Mouse (Mus musculus) gastrocnemius, postnatal 10 days (tissue): ENCODE data around the gene Lect2. TPM values are rescaled to one million over a fixed set of nuclear protein-coding genes. Genes with fewer than 3 reads are reported as not detected.

Experiments used
- DNase-seq: peaks from one replicate; pipeline ENCODE4 v3.0.0; 2021; ENCODE audit warnings: mixed read lengths
- total RNA-seq, 2 experiments: library from RNA; stranded (reverse); gene quantifications; 2 replicates each; pipeline ENCODE4 v1.2.3; 2021

The Lect2 gene
- total RNA-seq, 2 experiments from 2014 or later, result not detected

DNA sequence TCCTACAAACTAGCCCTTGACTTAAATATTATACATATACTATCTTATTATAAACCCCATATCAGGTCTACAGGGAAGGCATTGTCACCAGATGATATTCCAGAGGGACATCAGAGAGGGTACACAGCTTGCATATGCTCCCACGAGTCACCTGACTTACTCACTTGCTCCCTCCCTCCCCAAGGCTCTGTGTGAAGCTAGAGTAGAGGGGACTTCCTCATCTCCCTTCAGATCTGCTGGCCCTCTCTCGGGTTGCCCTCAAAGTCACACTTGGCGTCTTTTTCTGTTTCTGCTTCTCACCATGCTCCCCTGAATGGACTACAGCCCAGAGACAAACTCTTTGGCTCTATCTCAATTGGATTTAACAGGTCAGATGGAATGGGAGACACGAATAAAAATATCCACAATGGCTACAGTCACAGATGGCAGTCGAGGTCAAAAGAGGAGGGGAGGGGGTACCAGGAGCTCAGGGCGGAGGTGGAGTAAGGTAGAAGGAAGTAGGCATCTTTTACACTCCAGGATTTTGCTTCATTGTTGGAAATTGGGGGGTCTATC lies 46.4 kb downstream of the Lect2 start:
- no peak for DNase-seq

GRCm38 (mm10) chr13:56500636-56501035 lies 47.7 kb downstream of the Lect2 start:
- no peak for DNase-seq

DNA sequence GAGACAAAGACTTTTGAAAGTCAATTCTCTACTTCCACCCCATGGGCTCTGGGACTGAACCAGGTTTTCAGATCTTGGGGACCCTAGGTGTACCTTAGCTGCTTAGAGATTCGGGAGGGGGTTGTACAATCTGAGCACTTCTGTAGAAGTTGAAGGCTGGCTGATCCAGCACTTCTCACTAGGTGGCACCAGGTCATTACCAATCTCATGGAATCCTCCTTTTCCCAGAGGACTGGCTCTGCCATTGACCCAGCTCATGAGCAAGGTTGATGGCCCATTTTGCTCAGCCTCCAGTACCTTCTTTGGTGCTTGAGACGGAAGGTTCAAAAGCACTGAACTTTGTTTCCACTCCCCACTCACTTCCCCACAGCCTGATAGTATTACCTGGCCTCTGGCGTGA lies 48.2 kb downstream of the Lect2 start:
- no peak for DNase-seq

- DNase-seq, result no peak
Measured at GRCm38 (mm10) chr13:56494440-56494839, 53.9 kb downstream of the Lect2 start.

Other genes starting within 250 kb of the Lect2 start
- not detected for gene Gm3045, start 121.9 kb downstream of the Lect2 start, total RNA-seq
- gene Slc25a48, start 110.1 kb downstream of the Lect2 start, total RNA-seq, result under 1 TPM in 1 of 2 experiments, not detected in 1; 0.12 TPM
- gene Il9, start 66.3 kb downstream of the Lect2 start, total RNA-seq, result not detected
- gene Fbxl21, start 26.0 kb downstream of the Lect2 start, total RNA-seq, result under 1 TPM; 0.47 to 0.49 TPM
- 10 to 100 TPM; 61.2 to 76.3 TPM for gene Tgfbi, start 61.0 kb upstream of the Lect2 start, total RNA-seq
- 10 to 100 TPM; 31.7 to 38.2 TPM for gene Smad5, start 154.5 kb upstream of the Lect2 start, total RNA-seq
- not detected for gene Gm45623, start 205.3 kb upstream of the Lect2 start, total RNA-seq